Mouse (Mus musculus) frontal cortex, postnatal 25 days (tissue): ENCODE measurements at regions not wholly inside any gene's neighbourhood (a gene's known extent, or its start where the extent isn't known, plus 50 kb on each side); places are given as distances from the start of the nearest gene placed in this dataset.
"Not testable (repeated sequence)": the region's sequence is repeated elsewhere in the genome, so short reads cannot be mapped to it uniquely, and the experiment has no call there.

Experiments used
- DNase-seq, 2 experiments: peaks; one replicate each; pipeline ENCODE4 v3.0.0; 2022; ENCODE audit warnings: low spot score in 2 of 2

DNA sequence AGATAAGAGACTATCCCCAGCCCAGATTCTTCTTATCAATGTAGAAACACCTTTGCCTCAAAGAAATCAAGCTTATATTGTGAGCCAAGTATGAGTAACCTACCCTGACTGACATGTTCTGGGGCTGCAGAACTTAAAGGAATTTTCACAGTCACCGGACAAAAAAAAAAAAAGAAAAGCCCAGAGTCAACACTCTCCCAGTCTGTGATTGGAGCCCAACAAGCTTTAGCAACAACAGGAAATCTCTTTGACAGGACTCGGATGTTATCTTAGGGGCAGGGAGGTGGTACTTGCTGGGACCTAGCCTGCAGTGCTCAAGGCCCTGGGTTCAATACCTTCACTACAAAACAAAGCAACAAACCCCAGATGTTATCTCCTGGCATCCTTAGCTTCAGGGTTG lies 114.2 kb downstream of the Nectin1 start:
- no peak for DNase-seq

DNA sequence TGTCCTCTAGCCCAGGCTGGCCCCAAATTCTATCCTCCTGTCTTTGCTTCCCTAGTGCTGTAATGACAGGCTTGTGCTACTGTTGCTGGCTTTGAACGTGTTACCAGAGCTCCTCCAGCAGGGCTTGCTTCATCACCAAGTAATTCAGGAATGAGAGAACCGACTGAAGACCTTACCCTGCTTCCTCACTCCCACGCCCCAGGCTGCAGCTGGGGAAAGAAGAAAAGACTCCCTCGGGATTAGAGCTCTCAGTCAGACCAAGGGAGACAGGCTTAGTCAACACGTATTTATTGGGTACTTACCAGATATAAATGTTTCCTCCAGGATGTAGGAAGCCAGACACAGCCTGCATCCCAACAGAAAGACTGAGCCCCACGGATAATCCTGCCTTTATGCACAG lies 115.0 kb downstream of the Nectin1 start:
- DNase-seq = no peak

GRCm38 (mm10) chr9:43860264-43860663 lies 116.5 kb downstream of the Nectin1 start:
- no peak for DNase-seq

GRCm38 (mm10) chr9:43861375-43861774 lies 117.6 kb downstream of the Nectin1 start:
- DNase-seq = no peak

GRCm38 (mm10) chr9:43862034-43862433 lies 118.2 kb downstream of the Nectin1 start:
- DNase-seq = not testable (repeated sequence)

- peak; percentile 10 to 19 for DNase-seq
Observed at GRCm38 (mm10) chr9:43863609-43864397, 120.0 kb downstream of the Nectin1 start.

DNA sequence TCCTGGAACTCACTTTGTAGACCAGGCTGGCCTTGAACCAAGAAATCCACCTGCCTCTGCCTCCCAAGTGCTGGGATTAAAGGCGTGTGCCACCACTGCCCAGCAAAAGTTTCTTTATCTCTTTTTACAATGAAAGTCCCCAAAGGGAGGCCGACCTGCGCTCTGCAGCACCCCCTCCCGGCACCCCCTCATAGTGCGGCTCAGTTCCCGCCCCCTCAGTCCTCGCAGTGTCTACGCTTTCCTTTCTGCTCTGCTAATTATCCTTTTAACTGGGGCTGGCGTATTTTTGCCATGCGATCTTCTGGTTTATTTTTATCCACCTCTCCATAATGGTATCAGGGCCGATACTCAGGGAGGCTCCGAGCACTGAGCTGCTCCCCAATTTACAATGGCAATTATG lies 123.0 kb downstream of the Nectin1 start:
- DNase-seq = no peak

DNA sequence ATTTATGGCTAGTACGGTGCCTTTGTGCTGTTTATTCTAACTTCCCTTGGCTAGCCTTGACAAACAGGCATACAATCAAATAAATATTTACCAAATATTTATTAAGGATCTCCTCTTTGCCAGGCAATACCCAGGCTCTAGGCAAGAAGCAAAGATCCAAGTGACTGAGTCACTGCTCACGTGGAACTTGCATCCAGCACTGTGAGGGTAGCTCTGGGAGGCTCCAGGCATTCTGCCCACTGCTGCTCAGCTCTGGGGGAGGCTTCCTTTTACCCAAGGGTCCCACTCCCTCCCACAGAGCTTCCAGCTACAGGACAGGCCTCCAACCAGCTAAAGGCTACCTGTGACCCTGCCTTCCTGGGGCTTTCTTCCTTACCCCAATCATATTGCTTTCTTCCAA lies 130.1 kb downstream of the Nectin1 start:
- no peak for DNase-seq

- DNase-seq = no peak
Observed at GRCm38 (mm10) chr9:43874332-43874731, 130.5 kb downstream of the Nectin1 start.

- DNase-seq = no peak
Observed at GRCm38 (mm10) chr9:43879220-43879968, 135.6 kb downstream of the Nectin1 start.

DNA sequence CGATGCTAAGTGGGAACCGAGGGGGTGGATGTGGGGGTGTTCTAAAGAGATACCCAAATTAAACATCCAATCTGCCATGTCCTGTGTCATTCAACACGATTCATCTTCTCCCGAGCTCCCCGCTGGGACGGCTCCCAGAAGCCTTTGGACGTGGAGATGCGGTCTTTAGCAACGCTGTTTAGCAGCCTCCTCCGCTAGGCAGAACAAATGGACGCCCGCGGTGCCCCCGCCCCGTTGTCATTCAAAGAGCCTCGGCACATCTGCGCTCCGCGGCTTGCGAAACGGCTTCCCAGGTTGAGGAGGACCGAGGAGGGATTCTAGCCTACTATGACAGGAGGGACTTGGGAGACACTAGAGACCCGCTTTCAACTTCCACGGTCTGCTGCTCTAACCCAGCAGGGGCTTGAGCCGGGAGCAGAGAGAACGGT lies 136.2 kb downstream of the Nectin1 start:
- DNase-seq = peak; percentile 49 to 63

DNA sequence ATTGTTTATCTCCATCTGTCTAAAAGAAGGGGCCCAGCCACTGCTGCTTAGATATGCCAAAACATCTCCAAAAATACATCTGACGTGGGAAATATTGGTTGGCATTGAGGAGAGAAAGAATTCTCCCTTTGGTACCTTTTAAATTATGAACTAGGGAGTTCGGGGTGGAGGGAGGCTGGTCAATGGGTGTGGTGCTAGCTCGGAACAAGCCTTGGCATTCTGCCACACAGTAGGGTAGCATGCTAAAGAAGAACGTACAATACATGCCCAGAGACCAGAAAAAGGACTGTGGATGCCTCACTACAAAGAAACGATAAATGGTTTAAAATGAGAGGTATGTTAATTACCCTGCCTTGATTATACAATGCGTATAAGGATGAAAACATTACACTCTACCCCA lies 149.3 kb downstream of the Nectin1 start:
- no peak for DNase-seq

- no peak for DNase-seq
Observed at GRCm38 (mm10) chr9:43899239-43899638, 143.9 kb upstream of the Thy1 start.

DNA sequence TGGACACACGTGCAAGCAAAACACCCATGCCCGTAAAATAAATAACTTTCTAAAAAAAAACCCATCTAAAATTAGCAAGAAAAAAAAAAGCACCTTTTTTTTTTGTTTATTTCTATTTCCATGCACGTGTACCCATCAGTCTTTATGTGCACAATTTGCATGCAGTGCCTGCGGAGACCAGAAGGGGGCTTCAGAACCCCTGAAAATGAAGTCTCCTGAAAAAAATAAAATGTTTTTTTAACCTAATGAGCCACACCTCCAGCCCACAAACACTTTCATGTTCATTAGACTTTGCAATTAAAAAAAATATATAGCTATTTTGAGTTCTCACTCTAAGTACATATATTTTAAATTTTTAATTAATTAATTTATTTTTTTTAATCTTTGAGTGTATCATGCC lies 134.9 kb upstream of the Thy1 start:
- DNase-seq = no peak

DNA sequence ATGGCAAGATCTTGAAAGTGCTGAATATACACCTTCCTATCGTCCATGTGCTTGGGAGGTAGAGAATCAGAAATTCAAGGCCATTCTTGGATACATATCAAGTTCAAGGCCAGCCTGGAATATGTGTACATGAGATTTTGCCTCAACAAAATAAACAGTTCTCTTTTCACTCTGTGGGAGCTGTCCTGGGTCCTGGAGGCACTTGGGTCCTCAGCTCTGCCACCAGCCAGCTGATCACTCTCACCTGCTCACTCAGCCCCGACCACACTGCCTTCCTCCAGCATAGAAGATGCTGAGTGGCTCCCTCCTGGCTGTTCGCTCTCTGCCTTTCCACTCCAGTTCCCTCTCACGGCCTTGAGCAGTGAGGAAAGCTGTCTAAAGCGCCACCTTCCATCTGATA lies 128.2 kb upstream of the Thy1 start:
- DNase-seq = no peak

GRCm38 (mm10) chr9:43917467-43917866 lies 125.7 kb upstream of the Thy1 start:
- no peak for DNase-seq

- DNase-seq = no peak
Observed at GRCm38 (mm10) chr9:43919010-43919409, 124.2 kb upstream of the Thy1 start.

- DNase-seq = peak; percentile 72 to 79
Observed at GRCm38 (mm10) chr9:43920053-43920754, 123.0 kb upstream of the Thy1 start.

GRCm38 (mm10) chr9:43922231-43922630 lies 121.0 kb upstream of the Thy1 start:
- no peak for DNase-seq

- no peak for DNase-seq
Observed at GRCm38 (mm10) chr9:43923088-43923487, 120.1 kb upstream of the Thy1 start.

DNA sequence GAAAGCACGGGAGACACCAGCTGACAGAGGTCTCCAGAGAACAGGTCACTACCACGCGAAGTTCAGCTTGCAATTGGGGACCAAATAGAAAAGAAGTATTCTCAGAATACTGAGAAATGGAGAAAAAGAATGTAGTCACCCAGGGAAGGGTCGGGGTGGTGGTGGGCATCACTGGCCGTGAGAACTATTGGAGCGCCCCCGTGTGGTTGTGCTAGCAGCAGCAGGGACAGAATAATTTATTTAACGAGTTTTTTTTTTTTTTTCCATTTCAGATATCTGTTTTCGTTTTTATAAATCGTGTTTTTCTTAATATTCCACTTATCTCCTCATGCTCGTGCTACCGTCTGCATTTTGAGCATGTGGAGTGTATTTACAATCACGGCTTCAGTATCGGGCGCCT lies 118.4 kb upstream of the Thy1 start:
- no peak for DNase-seq

GRCm38 (mm10) chr9:43929312-43930036 lies 113.7 kb upstream of the Thy1 start:
- no peak for DNase-seq
